Mouse (Mus musculus) erythroblast, embryonic 14.5 days (primary cell): Measurements from ENCODE around the gene B430305J03Rik.

ENCODE experiments used
- GATA1 ChIP-seq: IDR thresholded peaks from 2 replicates; pipeline ENCODE4 v1.6.1; 2012; ENCODE audit warnings: low read length, inconsistent platforms, mixed read lengths
- TAL1 ChIP-seq: IDR thresholded peaks from 3 replicates; pipeline ENCODE4 v1.6.1; 2012; ENCODE audit warnings: low read length, inconsistent platforms, mixed read lengths

- no peak for TF ChIP-seq GATA1
- TF ChIP-seq TAL1: no peak
Measured at GRCm38 (mm10) chr3:61358107-61358506, 7.6 kb downstream of the B430305J03Rik start.
